Comparison of ENCODE assay signal across 18 mouse cellular contexts in the genomic region with DNA sequence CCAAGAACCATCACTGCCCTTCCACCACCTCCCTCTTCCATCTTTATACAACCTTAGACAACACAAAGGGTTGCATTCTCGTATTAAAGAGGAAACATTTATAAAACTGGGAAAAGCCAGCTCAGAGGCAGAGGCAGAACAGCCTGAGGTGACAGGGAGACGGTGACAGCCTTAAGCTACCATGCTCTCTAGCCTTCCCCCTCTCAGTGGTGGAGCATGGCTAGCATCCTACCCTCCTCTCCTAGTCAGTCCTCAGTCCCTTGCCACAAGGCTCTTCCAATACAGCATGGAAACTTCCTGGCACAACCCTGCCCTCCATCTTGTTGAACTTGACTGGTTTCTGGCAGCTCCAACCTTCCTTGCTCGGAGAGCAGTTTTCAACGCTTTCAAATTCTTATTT. TPM values are rescaled to one million over a fixed set of nuclear protein-coding genes. Genes with fewer than 3 reads are reported as not detected.
DNase-seq lines count a peak whose midpoint lies in the region; TF ChIP-seq lines count a peak whose summit lies in the region.
"Had no signal": no experiment of that assay in that cellular context is flagged by ENCODE, and none has a peak within 500 bp of the region (broad histone marks: within the 10 kb centered on the region; RNA-seq: fewer than 3 reads in every experiment).

No protein-coding gene starts in this region.

- H3K4me2 ChIP-seq in myocyte (ENCODE audit: low read depth): no peak overlapping the region

- DNase-seq in adipocyte (ENCODE audit: low spot score): peak; percentile 24
- no peak for DNase-seq in urinary bladder, adult 18-20 months (ENCODE audit: low spot score in 2 of 2)
- DNase-seq in T-cell, adult 2 months (ENCODE audit: low spot score): no peak
- DNase-seq: adrenal gland, adult 2 months; adrenal gland, adult 8-10 months; adrenal gland, postnatal 10 days; adrenal gland, postnatal 14 days; adrenal gland, postnatal 25 days; adrenal gland, postnatal 36 days; B cell, adult 2 months; cerebellum, adult 11 months; cerebellum, adult 11-12 months; cerebellum, adult 18-20 months; cerebellum, adult 2 months; cerebellum, adult 8-10 months had no signal

- H3K36me3 ChIP-seq in myocyte (ENCODE audit: control insufficient read depth, insufficient read depth): peaks cover 41% of the 10 kb centered on the region

- H3ac ChIP-seq in myocyte (ENCODE audit: control insufficient read depth, insufficient read length): no peak overlapping the region

- peak; percentile 37 for TF ChIP-seq POLR2A in myocyte (IDR thresholded peaks at IDR 0.05; ENCODE audit: insufficient read length, low read depth)

- H3K4me3 ChIP-seq in myocyte: no peak overlapping the region

- no peaks in the 10 kb centered on the region for H3K27me3 ChIP-seq in myocyte (ENCODE audit: control insufficient read depth, insufficient read depth, insufficient read length)
- H3K27me3 ChIP-seq: CH12.LX, Patski had no signal

- no peaks in the 10 kb centered on the region for H3K79me2 ChIP-seq in myocyte (ENCODE audit: control insufficient read depth, insufficient read depth)

TF ChIP-seq in myocyte, 11 proteins besides CTCF, POLR2A, EP300 and RAD21:
- no peak for TF ChIP-seq MYOG (IDR thresholded peaks at IDR 0.05; ENCODE audit: control insufficient read depth in 1 of 3, insufficient read depth in 1 of 3, insufficient read length in 2 of 3, low read depth in 2 of 3)
- TF ChIP-seq POLR2AphosphoS2 (IDR thresholded peaks at IDR 0.05; ENCODE audit: insufficient read length, low read depth): peak; percentile 91

RNA-seq across cellular contexts. Expression of a gene that starts 21.7 kb away (rescaled TPM):
- polyA plus RNA-seq in myocyte (2012; fragmentation: generic; extraction: Trizol): 0.60 TPM
